Mouse (Mus musculus): ENCODE data around the gene Adipor2. TPM values are rescaled to one million over a fixed set of nuclear protein-coding genes. Genes with fewer than 3 reads are reported as not detected.
"Not testable (repeated sequence)": the region's sequence is repeated elsewhere in the genome, so short reads cannot be mapped to it uniquely, and the experiment has no call there.

The Adipor2 gene
- polyA plus RNA-seq, 1 experiment from 2014 or later, result 42.8 TPM

GRCm38 (mm10) chr6:119386821-119387220, 30.7 kb downstream of the Adipor2 start:
- Histone ChIP-seq H3K4me1 (peaks cover 13% of the 10 kb centered on the region), H3K4me2 (peak overlapping the region; percentile 66), H3K36me3 (no peaks in the 10 kb centered on the region), H3K9me3 (no peaks in the 10 kb centered on the region), H3K9ac (no peak overlapping the region), H3K27me3 (no peaks in the 10 kb centered on the region), H3K27ac (no peak overlapping the region), H3K4me3 (peak overlapping the region; percentile 85; the same call in 1 of the 2 replicates)
- 81% methylated on average over 1 of the region's 1 CpGs for WGBS
- ATAC-seq (ENCODE audit: borderline replicate concordance, extremely low read depth, low FRiP score, low TSS enrichment), result no peak

- Histone ChIP-seq H3K9ac (no peak overlapping the region), H3K36me3 (no peaks in the 10 kb centered on the region), H3K4me2 (0 out of 2 replicates have a peak overlapping the region, but pooled peaks have one; percentile 66), H3K27me3 (no peaks in the 10 kb centered on the region), H3K9me3 (no peaks in the 10 kb centered on the region), H3K4me3 (no peak overlapping the region), H3K27ac (no peak overlapping the region), H3K4me1 (peaks cover 13% of the 10 kb centered on the region)
- ATAC-seq (ENCODE audit: borderline replicate concordance, extremely low read depth, low FRiP score, low TSS enrichment), result no peak
- 84% methylated on average over 4 of the region's 4 CpGs for WGBS
Measured at GRCm38 (mm10) chr6:119386421-119386820, 31.1 kb downstream of the Adipor2 start.

- H3K9me3 ChIP-seq, result no peaks in the 10 kb centered on the region
- 81% methylated on average over 1 of the region's 1 CpGs for WGBS
- no peak for ATAC-seq (ENCODE audit: borderline replicate concordance, extremely low read depth, low FRiP score, low TSS enrichment)
- H3K4me1 ChIP-seq, result peaks cover 13% of the 10 kb centered on the region
- no peak overlapping the region for H3K9ac ChIP-seq
- H3K4me2 ChIP-seq, result no peak overlapping the region
- no peaks in the 10 kb centered on the region for H3K36me3 ChIP-seq
- H3K4me3 ChIP-seq, result no peak overlapping the region
- H3K27me3 ChIP-seq, result no peaks in the 10 kb centered on the region
- H3K27ac ChIP-seq, result no peak overlapping the region
Measured at GRCm38 (mm10) chr6:119385668-119386067, 31.8 kb downstream of the Adipor2 start.

DNA sequence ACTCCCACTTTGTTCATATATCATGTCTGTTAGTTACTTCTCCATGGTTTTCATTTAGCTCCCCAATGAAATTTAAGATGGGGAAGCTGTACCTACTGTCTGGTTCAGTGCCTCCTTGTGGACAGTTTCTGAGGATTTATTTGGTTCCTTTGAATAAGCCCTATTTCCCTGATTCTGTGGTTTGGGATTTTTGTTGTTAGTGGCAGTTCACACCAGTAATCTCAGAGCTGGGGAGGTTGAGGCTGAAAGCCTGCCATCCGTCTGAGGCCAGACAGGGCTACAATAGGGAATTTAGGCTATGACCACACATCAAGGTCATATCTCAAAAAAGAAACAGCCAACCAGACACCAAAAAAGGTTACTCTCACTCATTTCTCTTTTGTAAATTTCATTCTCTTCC, 38.9 kb downstream of the Adipor2 start:
- Histone ChIP-seq H3K4me3 (no peak overlapping the region), H3K36me3 (no peaks in the 10 kb centered on the region), H3K27ac (no peak overlapping the region), H3K27me3 (no peaks in the 10 kb centered on the region), H3K9ac (no peak overlapping the region), H3K4me2 (no peak overlapping the region), H3K9me3 (no peaks in the 10 kb centered on the region), H3K4me1 (no peaks in the 10 kb centered on the region)
- WGBS, result 71% methylated on average over 1 of the region's 1 CpGs
- no peak for ATAC-seq (ENCODE audit: borderline replicate concordance, extremely low read depth, low FRiP score, low TSS enrichment)

DNA sequence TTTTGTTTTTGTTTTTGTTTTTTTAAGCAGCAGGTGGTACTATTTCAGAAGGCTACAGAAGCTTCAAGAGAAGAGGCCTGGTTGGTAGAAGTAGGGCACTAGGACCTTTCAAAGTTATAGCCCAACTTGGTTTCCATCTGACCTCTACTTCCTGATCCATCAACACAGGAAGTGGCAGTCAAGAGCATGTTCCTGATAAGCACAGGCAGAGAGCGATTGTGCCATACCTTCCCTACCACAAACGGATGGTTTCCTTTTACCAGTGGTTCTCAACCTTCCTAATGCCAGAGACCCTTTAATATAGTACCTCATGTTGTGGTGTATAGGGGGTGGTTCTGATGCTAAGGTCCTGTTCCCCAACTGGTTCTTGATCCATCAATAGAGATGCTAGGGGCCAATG, 39.9 kb downstream of the Adipor2 start:
- no peak overlapping the region for H3K27ac ChIP-seq
- H3K4me3 ChIP-seq, result no peak overlapping the region
- 15% methylated on average over 2 of the region's 2 CpGs for WGBS
- H3K9ac ChIP-seq, result no peak overlapping the region
- no peak for ATAC-seq (ENCODE audit: borderline replicate concordance, extremely low read depth, low FRiP score, low TSS enrichment)
- no peaks in the 10 kb centered on the region for H3K27me3 ChIP-seq
- H3K36me3 ChIP-seq, result no peaks in the 10 kb centered on the region
- no peaks in the 10 kb centered on the region for H3K4me1 ChIP-seq
- no peak overlapping the region for H3K4me2 ChIP-seq
- H3K9me3 ChIP-seq, result no peaks in the 10 kb centered on the region

- no peak for ATAC-seq (ENCODE audit: borderline replicate concordance, extremely low read depth, low FRiP score, low TSS enrichment)
- H3K27ac ChIP-seq, result no peak overlapping the region
- no peak overlapping the region for H3K4me3 ChIP-seq
- no peaks in the 10 kb centered on the region for H3K9me3 ChIP-seq
- H3K9ac ChIP-seq, result no peak overlapping the region
- 77% methylated on average over 5 of the region's 5 CpGs for WGBS
- no peaks in the 10 kb centered on the region for H3K36me3 ChIP-seq
- no peaks in the 10 kb centered on the region for H3K4me1 ChIP-seq
- no peaks in the 10 kb centered on the region for H3K27me3 ChIP-seq
- H3K4me2 ChIP-seq, result no peak overlapping the region
Measured at GRCm38 (mm10) chr6:119375035-119375434, 42.5 kb downstream of the Adipor2 start.

DNA sequence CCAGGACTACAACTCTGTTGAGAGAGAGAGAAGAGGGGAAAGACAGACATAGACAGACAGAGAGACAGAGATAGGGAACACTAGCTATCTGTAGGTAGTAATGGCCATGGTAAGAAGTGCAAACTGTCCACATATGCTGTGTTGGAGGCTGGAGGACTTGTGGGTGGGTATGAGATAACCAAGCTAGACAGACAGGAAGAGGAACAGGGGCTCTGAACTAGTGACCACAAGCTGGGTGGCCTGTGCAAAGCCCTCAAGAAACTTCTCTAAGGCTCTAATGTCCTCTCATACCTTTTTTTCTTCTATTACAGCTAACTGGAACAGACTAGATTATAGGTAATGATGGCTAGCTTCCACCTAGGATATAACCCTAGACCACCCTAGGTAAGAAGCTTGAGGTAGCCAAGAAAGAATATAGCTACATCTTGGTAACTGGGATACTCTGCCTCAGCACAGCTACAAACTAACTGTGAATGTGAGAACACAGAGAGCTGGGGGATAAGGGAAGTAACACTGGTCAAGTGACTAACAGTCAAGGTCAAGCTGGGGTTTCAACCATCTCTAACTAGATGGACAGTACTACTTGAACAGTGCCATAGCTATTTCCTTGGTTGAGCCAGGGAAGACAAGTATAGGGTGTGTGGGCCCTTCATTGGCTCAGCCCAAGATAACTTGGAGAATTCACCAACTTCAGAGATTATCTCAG, 44.4 kb downstream of the Adipor2 start:
- Histone ChIP-seq H3K4me3 (no peak overlapping the region), H3K4me2 (no peak overlapping the region), H3K9ac (no peak overlapping the region), H3K36me3 (peaks cover 13% of the 10 kb centered on the region; the same call in 1 of the 2 replicates), H3K27me3 (no peaks in the 10 kb centered on the region), H3K9me3 (no peaks in the 10 kb centered on the region), H3K27ac (no peak overlapping the region), H3K4me1 (no peaks in the 10 kb centered on the region)
- ATAC-seq (ENCODE audit: borderline replicate concordance, extremely low read depth, low FRiP score, low TSS enrichment), result no peak

GRCm38 (mm10) chr6:119372237-119372636, 45.3 kb downstream of the Adipor2 start:
- H3K27ac ChIP-seq, result no peak overlapping the region
- H3K27me3 ChIP-seq, result no peaks in the 10 kb centered on the region
- no peak overlapping the region for H3K4me2 ChIP-seq
- H3K4me1 ChIP-seq, result no peaks in the 10 kb centered on the region
- 43% methylated on average over 5 of the region's 5 CpGs for WGBS
- ATAC-seq (ENCODE audit: borderline replicate concordance, extremely low read depth, low FRiP score, low TSS enrichment), result no peak
- H3K9me3 ChIP-seq, result no peaks in the 10 kb centered on the region
- peaks cover 19% of the 10 kb centered on the region; the same call in 1 of the 2 replicates for H3K36me3 ChIP-seq
- no peak overlapping the region for H3K9ac ChIP-seq
- no peak overlapping the region for H3K4me3 ChIP-seq

GRCm38 (mm10) chr6:119371624-119372023, 45.9 kb downstream of the Adipor2 start:
- Histone ChIP-seq H3K27me3 (no peaks in the 10 kb centered on the region), H3K4me1 (no peaks in the 10 kb centered on the region), H3K4me3 (no peak overlapping the region), H3K36me3 (peaks cover 19% of the 10 kb centered on the region; the same call in 1 of the 2 replicates), H3K27ac (no peak overlapping the region), H3K4me2 (no peak overlapping the region), H3K9ac (no peak overlapping the region), H3K9me3 (no peaks in the 10 kb centered on the region)
- no peak for ATAC-seq (ENCODE audit: borderline replicate concordance, extremely low read depth, low FRiP score, low TSS enrichment)

GRCm38 (mm10) chr6:119367382-119367781, 50.1 kb downstream of the Adipor2 start:
- Histone ChIP-seq H3K27ac (no peak overlapping the region), H3K4me3 (no peak overlapping the region), H3K36me3 (peaks cover 49% of the 10 kb centered on the region), H3K9me3 (no peaks in the 10 kb centered on the region), H3K27me3 (no peaks in the 10 kb centered on the region), H3K4me2 (no peak overlapping the region), H3K4me1 (no peaks in the 10 kb centered on the region), H3K9ac (no peak overlapping the region)
- WGBS, result 73% methylated on average over 2 of the region's 2 CpGs
- no peak for ATAC-seq (ENCODE audit: borderline replicate concordance, extremely low read depth, low FRiP score, low TSS enrichment)

DNA sequence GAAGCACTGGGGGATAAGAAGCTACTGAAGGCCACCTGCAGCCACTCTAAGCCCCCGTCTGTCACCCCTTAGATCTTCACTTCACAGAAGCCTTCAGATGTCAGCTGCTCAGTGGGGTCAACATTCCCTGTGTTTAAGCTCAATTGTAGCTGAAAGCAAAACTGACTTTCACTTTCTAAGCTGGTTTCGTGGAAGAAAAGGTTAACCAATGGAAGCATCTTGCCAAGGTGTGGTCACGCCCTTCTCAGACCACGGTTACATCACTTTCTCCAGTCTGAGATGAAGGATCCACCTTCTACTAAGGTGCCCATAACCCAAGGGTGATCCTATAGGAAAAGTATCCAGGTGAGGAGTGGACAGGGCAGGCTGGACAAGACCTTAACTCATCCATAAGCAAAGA, 50.7 kb downstream of the Adipor2 start:
- H3K4me1 ChIP-seq; H3K4me2 ChIP-seq; H3K9ac ChIP-seq; H3K9me3 ChIP-seq; H3K27ac ChIP-seq; H3K4me3 ChIP-seq; H3K27me3 ChIP-seq; ATAC-seq (ENCODE audit: borderline replicate concordance, extremely low read depth, low FRiP score, low TSS enrichment): not testable (repeated sequence)
- WGBS, result 90% methylated on average over 3 of the region's 4 CpGs
- peaks cover 49% of the 10 kb centered on the region for H3K36me3 ChIP-seq

- no peaks in the 10 kb centered on the region for H3K4me1 ChIP-seq
- H3K9ac ChIP-seq, result no peak overlapping the region
- no peaks in the 10 kb centered on the region for H3K27me3 ChIP-seq
- H3K4me3 ChIP-seq, result no peak overlapping the region
- no peaks in the 10 kb centered on the region for H3K9me3 ChIP-seq
- H3K4me2 ChIP-seq, result no peak overlapping the region
- H3K36me3 ChIP-seq, result peaks cover 60% of the 10 kb centered on the region
- no peak for ATAC-seq (ENCODE audit: borderline replicate concordance, extremely low read depth, low FRiP score, low TSS enrichment)
- H3K27ac ChIP-seq, result no peak overlapping the region
- WGBS, result 87% methylated on average over 5 of the region's 5 CpGs
Measured at GRCm38 (mm10) chr6:119363593-119363992, 53.9 kb downstream of the Adipor2 start.

Measured in lung, embryonic 15.5 days (tissue).